Mouse (Mus musculus): ENCODE measurements around the gene Gsg1l. TPM values are rescaled to one million over a fixed set of nuclear protein-coding genes. Genes with fewer than 3 reads are reported as not detected.

Gsg1l gene
- polyA plus RNA-seq, 1 experiment = not detected

- H3K4me3 ChIP-seq (replicated peaks; ENCODE audit: control insufficient read depth, low read depth, low read length) = no peak overlapping the region
- 100% methylated on average over 1 of the region's 1 CpGs for WGBS
- no peak for TF ChIP-seq POLR2A (IDR thresholded peaks at IDR 0.05; ENCODE audit: borderline replicate concordance, control insufficient read depth, low read depth, low read length)
- no peak for TF ChIP-seq CTCF (IDR thresholded peaks at IDR 0.05; ENCODE audit: control insufficient read depth, insufficient read depth, low read length)
- H3K4me1 ChIP-seq (ENCODE audit: control insufficient read depth, insufficient read depth, low read length) = no peaks in the 10 kb centered on the region
- no peak overlapping the region for H3K27ac ChIP-seq (ENCODE audit: control insufficient read depth, insufficient read depth, low read depth, low read length, poor library complexity)
These were observed 86.1 kb downstream of the Gsg1l start for GRCm38 (mm10) chr7:125996151-125996550.

GRCm38 (mm10) chr7:125992356-125992891 lies 89.8 kb downstream of the Gsg1l start:
- no peaks in the 10 kb centered on the region for H3K4me1 ChIP-seq (ENCODE audit: control insufficient read depth, insufficient read depth, low read length)
- no peak overlapping the region for H3K27ac ChIP-seq (ENCODE audit: control insufficient read depth, insufficient read depth, low read depth, low read length, poor library complexity)
- no peak overlapping the region for H3K4me3 ChIP-seq (replicated peaks; ENCODE audit: control insufficient read depth, low read depth, low read length)
- no peak for TF ChIP-seq CTCF (IDR thresholded peaks at IDR 0.05; ENCODE audit: control insufficient read depth, insufficient read depth, low read length)
- no peak for TF ChIP-seq POLR2A (IDR thresholded peaks at IDR 0.05; ENCODE audit: borderline replicate concordance, control insufficient read depth, low read depth, low read length)
- WGBS = 57% methylated on average over 6 of the region's 6 CpGs

GRCm38 (mm10) chr7:125991846-125992245 lies 90.4 kb downstream of the Gsg1l start:
- TF ChIP-seq POLR2A (IDR thresholded peaks at IDR 0.05; ENCODE audit: borderline replicate concordance, control insufficient read depth, low read depth, low read length) (no peak), CTCF (IDR thresholded peaks at IDR 0.05; ENCODE audit: control insufficient read depth, insufficient read depth, low read length) (no peak)
- 52% methylated on average over 2 of the region's 2 CpGs for WGBS
- H3K4me1 ChIP-seq (ENCODE audit: control insufficient read depth, insufficient read depth, low read length) = no peaks in the 10 kb centered on the region
- no peak overlapping the region for H3K4me3 ChIP-seq (replicated peaks; ENCODE audit: control insufficient read depth, low read depth, low read length)
- no peak overlapping the region for H3K27ac ChIP-seq (ENCODE audit: control insufficient read depth, insufficient read depth, low read depth, low read length, poor library complexity)

GRCm38 (mm10) chr7:125989969-125990368 lies 92.2 kb downstream of the Gsg1l start:
- 77% methylated on average over 7 of the region's 7 CpGs for WGBS
- no peak for TF ChIP-seq CTCF (IDR thresholded peaks at IDR 0.05; ENCODE audit: control insufficient read depth, insufficient read depth, low read length)
- no peak for TF ChIP-seq POLR2A (IDR thresholded peaks at IDR 0.05; ENCODE audit: borderline replicate concordance, control insufficient read depth, low read depth, low read length)
- H3K4me1 ChIP-seq (ENCODE audit: control insufficient read depth, insufficient read depth, low read length) = no peaks in the 10 kb centered on the region
- H3K4me3 ChIP-seq (replicated peaks; ENCODE audit: control insufficient read depth, low read depth, low read length) = no peak overlapping the region
- no peak overlapping the region for H3K27ac ChIP-seq (ENCODE audit: control insufficient read depth, insufficient read depth, low read depth, low read length, poor library complexity)

GRCm38 (mm10) chr7:125989489-125989888 lies 92.7 kb downstream of the Gsg1l start:
- WGBS = 67% methylated on average over 4 of the region's 4 CpGs
- H3K4me1 ChIP-seq (ENCODE audit: control insufficient read depth, insufficient read depth, low read length) = no peaks in the 10 kb centered on the region
- TF ChIP-seq POLR2A (IDR thresholded peaks at IDR 0.05; ENCODE audit: borderline replicate concordance, control insufficient read depth, low read depth, low read length) = no peak
- no peak for TF ChIP-seq CTCF (IDR thresholded peaks at IDR 0.05; ENCODE audit: control insufficient read depth, insufficient read depth, low read length)

GRCm38 (mm10) chr7:125988326-125988725 lies 93.9 kb downstream of the Gsg1l start:
- WGBS = 81% methylated on average over 3 of the region's 3 CpGs
- no peak overlapping the region for H3K4me3 ChIP-seq (replicated peaks; ENCODE audit: control insufficient read depth, low read depth, low read length)
- no peak overlapping the region for H3K27ac ChIP-seq (ENCODE audit: control insufficient read depth, insufficient read depth, low read depth, low read length, poor library complexity)
- TF ChIP-seq POLR2A (IDR thresholded peaks at IDR 0.05; ENCODE audit: borderline replicate concordance, control insufficient read depth, low read depth, low read length) = no peak
- no peak for TF ChIP-seq CTCF (IDR thresholded peaks at IDR 0.05; ENCODE audit: control insufficient read depth, insufficient read depth, low read length)
- no peaks in the 10 kb centered on the region for H3K4me1 ChIP-seq (ENCODE audit: control insufficient read depth, insufficient read depth, low read length)

More at GRCm38 (mm10) chr7:125989489-125989888, 92.7 kb downstream of the Gsg1l start:
- Histone ChIP-seq H3K4me3 (replicated peaks; ENCODE audit: control insufficient read depth, low read depth, low read length) (no peak overlapping the region), H3K27ac (ENCODE audit: control insufficient read depth, insufficient read depth, low read depth, low read length, poor library complexity) (no peak overlapping the region)

- Histone ChIP-seq H3K4me1 (ENCODE audit: control insufficient read depth, insufficient read depth, low read length) (no peaks in the 10 kb centered on the region), H3K27ac (ENCODE audit: control insufficient read depth, insufficient read depth, low read depth, low read length, poor library complexity) (no peak overlapping the region), H3K4me3 (replicated peaks; ENCODE audit: control insufficient read depth, low read depth, low read length) (no peak overlapping the region)
- TF ChIP-seq CTCF (IDR thresholded peaks at IDR 0.05; ENCODE audit: control insufficient read depth, insufficient read depth, low read length) (no peak), POLR2A (IDR thresholded peaks at IDR 0.05; ENCODE audit: borderline replicate concordance, control insufficient read depth, low read depth, low read length) (no peak)
- WGBS = 70% methylated on average over 3 of the region's 3 CpGs
These were observed 95.1 kb downstream of the Gsg1l start for GRCm38 (mm10) chr7:125987117-125987516.

GRCm38 (mm10) chr7:125985565-125985964 lies 96.6 kb downstream of the Gsg1l start:
- Histone ChIP-seq H3K4me3 (replicated peaks; ENCODE audit: control insufficient read depth, low read depth, low read length) (no peak overlapping the region), H3K27ac (ENCODE audit: control insufficient read depth, insufficient read depth, low read depth, low read length, poor library complexity) (no peak overlapping the region), H3K4me1 (ENCODE audit: control insufficient read depth, insufficient read depth, low read length) (no peaks in the 10 kb centered on the region)
- 58% methylated on average over 10 of the region's 10 CpGs for WGBS
- TF ChIP-seq POLR2A (IDR thresholded peaks at IDR 0.05; ENCODE audit: borderline replicate concordance, control insufficient read depth, low read depth, low read length) (no peak), CTCF (IDR thresholded peaks at IDR 0.05; ENCODE audit: control insufficient read depth, insufficient read depth, low read length) (no peak)
